Mouse (Mus musculus) adipocyte (in vitro differentiated cells): ENCODE results near the gene Prdx4.
"Not testable (repeated sequence)": the region's sequence is repeated elsewhere in the genome, so short reads cannot be mapped to it uniquely, and the experiment has no call there.

Experiments
- DNase-seq: peaks from one replicate; pipeline ENCODE4 v3.0.0-alpha.2; 2016; ENCODE audit warnings: low spot score

Gene Prdx4

DNA sequence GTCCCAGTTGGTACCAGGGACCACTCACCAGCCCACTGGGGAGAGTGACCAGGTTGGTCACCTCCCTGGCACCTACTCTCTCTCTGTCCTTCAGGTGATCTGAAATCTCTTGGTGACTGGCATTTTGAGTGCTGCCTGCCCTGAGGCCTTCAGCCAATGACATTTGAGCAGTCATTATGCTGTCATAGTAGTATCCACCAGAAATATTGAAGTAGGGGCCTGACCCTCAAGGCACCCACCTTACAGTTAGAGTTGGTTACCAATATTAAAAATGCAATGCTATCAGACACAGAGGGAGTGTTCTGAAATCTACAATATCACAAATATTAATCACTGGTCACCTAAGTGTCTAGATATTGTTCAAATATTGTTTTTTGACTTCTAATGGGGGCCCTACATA is at the start of gene Prdx4:
TSS of gene Prdx4 (minus strand) at position 101 of the 400 bp plus-strand sequence.
- DNase-seq: no peak

DNA sequence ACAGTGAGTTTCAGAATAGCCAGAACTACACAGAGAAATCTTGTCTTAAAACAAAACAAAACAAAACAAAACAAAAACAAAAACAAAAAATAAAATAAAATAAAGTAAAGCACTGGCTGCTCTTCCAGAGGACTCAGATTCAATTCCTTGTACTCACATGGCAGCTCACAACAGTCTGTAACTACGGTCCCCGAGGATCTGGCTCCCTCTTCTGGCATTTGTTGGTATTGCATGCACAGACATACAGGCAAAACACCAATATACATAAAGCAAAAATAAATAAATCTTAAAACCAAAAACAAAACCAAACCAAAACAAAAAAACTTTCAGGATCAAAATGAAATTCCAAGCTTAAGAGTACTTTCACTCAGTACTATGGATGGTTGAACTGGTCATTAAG is 36.0 kb upstream of the Prdx4 start:
- peak; percentile 15 for DNase-seq

GRCm38 (mm10) chrX:155375458-155375857 is 34.9 kb upstream of the Prdx4 start:
- DNase-seq: peak; percentile 50

DNA sequence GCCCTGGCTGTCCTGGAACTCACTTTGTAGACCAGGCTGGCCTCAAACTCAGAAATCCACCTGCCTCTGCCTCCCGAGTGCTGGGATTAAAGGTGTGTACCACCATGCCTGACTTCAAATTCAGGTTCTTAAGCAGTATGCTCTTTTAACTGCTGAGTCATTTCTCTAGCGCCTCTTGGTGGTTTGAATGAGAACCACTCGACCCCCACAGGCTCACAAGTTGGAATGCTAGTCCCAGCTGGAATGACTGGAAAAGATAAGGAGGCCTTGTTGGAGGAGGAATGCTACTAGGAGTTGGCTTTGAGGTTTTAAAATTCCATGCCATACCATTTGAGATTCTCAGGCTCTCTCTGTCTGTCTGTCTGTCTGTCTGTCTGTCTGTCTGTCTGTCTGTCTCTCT is 29.6 kb upstream of the Prdx4 start:
- not testable (repeated sequence) for DNase-seq

GRCm38 (mm10) chrX:155365095-155365494 is 24.5 kb upstream of the Prdx4 start:
- no peak for DNase-seq

GRCm38 (mm10) chrX:155346249-155346648 is 5.7 kb upstream of the Prdx4 start:
- DNase-seq: no peak

DNA sequence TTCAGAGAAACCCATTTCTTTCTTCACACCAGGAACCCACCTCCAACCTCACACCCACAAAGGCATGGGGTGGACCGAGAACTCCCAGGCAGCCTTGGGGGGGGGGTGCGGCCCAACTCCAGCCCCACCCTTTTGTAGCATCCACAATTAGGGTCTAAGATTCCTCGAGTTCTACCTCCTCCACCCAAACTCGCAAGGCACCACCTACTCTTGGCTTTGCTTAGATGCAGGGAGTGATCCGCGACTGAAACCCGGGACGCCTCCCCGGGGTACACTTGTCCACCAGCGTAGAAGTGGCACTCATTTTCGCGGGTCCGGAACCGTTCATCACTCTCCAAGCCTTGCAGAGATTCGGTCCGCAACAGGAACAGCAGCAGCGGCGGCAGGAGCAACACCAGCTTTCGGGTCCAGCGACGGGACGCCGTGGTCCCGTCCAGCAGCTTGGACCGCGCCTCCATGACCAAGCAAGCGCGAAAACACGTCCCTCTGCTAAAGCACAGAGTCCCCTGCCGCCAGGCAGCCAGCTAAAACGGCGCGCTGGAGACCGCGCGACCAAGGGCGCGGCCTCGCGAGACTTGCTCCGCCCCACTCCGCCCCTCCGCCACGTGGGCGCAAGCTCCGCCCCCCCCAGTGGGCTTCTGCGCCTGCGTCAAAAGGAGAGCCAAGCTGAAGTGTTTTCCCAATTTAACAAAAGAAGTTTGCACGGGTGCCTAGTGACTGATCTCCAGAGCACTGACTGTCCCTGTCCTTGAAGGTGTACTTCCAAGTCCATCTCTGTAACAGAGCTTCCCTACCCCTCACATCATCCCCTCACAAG is 2.4 kb downstream of the Prdx4 start:
- DNase-seq: peak; percentile 83

DNA sequence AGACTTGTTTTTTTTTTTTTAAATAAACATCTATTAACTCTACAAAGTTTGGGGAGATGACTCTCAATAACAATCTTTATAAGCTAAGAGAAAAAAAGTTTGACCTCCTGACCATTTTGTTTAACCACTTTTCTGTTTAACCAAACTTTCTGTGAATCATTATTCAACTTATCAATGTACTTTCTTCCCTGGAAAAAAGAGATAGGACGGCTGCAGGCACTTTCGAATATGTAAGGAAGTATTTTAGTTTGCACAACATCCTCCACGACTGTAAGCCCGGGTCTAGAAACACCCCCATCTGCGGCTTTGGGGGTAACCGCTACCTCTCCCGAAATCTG is 3.0 kb downstream of the Prdx4 start:
- no peak for DNase-seq

GRCm38 (mm10) chrX:155318005-155318404 is 22.5 kb downstream of the Prdx4 start:
- DNase-seq: peak; percentile 73

DNA sequence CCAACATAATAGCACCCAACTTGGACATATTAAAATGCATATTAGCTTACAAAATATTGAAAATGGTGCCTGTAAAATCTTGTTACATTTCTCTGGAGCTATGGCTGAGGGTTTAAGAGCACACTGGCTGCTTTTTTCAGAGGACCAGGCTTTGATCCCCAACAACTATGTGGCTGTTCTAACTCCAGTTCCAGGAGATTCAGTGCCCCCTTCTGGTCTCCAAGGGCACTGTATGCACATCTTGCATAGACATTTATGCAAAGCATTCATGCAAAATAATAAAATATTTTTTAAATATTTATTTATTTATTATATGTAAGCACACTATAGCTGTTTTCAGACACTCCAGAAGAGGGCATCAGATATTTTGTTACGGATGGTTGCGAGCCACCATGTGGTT is 34.2 kb downstream of the Prdx4 start:
- peak; percentile 4 for DNase-seq

GRCm38 (mm10) chrX:155280427-155281044 is 60.0 kb downstream of the Prdx4 start:
- DNase-seq: peak; percentile 29

- DNase-seq: peak; percentile 10
These were observed 62.1 kb downstream of the Prdx4 start for GRCm38 (mm10) chrX:155278483-155278882.
